Mouse (Mus musculus) small intestine, adult 2 months (tissue): ENCODE data around the gene Fgfrl1.

Source experiments
- CTCF ChIP-seq: fragments of 200-500 bp; IDR thresholded peaks from 2 replicates; pipeline ENCODE4 v1.5.1; 2012; ENCODE audit warnings: low read depth, mild to moderate bottlenecking, control low read depth, inconsistent platforms, low read length, moderate library complexity, mixed read lengths; ENCODE audit not compliant: insufficient replicate concordance, insufficient read length; ENCODE audit errors: extremely low read depth
- POLR2A ChIP-seq: fragments of 200-500 bp; IDR thresholded peaks from 2 replicates; pipeline ENCODE4 v1.6.1; 2012; ENCODE audit warnings: low read depth, mild to moderate bottlenecking, control low read depth, inconsistent platforms, low read length, moderate library complexity

- no peak for TF ChIP-seq CTCF
- TF ChIP-seq POLR2A: no peak
These were observed 13.8 kb upstream of the Fgfrl1 start for GRCm38 (mm10) chr5:108678296-108678854.
